ENCODE assay signal across 17 mouse cellular contexts in the genomic region with DNA sequence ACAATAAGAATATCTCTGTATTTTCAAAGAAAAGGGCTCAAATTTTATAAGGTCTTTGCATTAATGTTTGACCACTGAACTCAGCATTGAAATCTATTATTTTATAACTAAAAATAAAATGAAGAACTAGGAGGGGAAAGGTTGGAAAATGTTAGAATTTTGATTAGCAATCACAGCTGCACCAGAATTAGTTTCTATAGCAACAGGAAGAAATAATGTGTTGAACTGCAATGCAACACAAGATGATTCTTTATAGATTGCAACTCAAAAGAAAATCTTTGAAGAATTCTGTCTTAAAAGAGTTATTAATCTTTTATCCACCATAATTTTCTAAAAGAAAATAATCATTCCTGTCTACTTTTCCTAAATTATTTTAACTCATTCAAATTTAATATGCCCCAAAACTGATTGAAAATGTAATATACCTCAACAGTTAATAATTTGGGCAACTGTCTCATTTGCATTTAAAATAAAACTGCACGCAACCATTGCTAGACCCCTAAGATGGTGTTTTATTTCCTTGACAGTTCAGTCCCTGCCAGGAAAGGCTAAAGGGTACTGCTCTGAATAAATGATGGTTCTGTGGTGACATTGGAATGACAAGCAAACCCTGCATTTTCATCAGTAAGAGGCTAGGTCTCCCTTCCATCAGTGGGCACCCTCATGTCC.
DNase-seq lines count a peak whose midpoint lies in the region; ATAC-seq and TF ChIP-seq lines count a peak whose summit lies in the region.
"Had no signal": no experiment of that assay in that cellular context is flagged by ENCODE, and none has a peak within 500 bp of the region (broad histone marks: within the 10 kb centered on the region; RNA-seq: fewer than 3 reads in every experiment).

No protein-coding gene starts in this region.

- no peaks in the 10 kb centered on the region for H3K27me3 ChIP-seq in forebrain, embryonic 12.5 days
- no peaks in the 10 kb centered on the region for H3K27me3 ChIP-seq in hindbrain, embryonic 16.5 days (replicated peaks; ENCODE audit: control insufficient read depth, insufficient read depth, low read length)
- H3K27me3 ChIP-seq in midbrain, postnatal 0 days (ENCODE audit: insufficient read depth, low read length) = no peaks in the 10 kb centered on the region
- H3K27me3 ChIP-seq: embryonic facial prominence, embryonic 13.5 days; limb, embryonic 13.5 days; liver, embryonic 15.5 days had no signal

- peak overlapping the region; percentile 63 for H3K27ac ChIP-seq in forebrain, embryonic 12.5 days
- H3K27ac ChIP-seq in hindbrain, embryonic 16.5 days (ENCODE audit: low read depth, low read length) = peak overlapping the region; percentile 59
- peak overlapping the region; percentile 60 for H3K27ac ChIP-seq in midbrain, postnatal 0 days (ENCODE audit: low read depth, low read length)
- H3K27ac ChIP-seq: embryonic facial prominence, embryonic 13.5 days; gastrocnemius, adult 2 months; limb, embryonic 13.5 days; liver, embryonic 15.5 days had no signal

- 24% methylated on average over 1 of the region's 1 CpGs for WGBS in forebrain, embryonic 12.5 days
- WGBS in hindbrain, embryonic 16.5 days = 22% methylated on average over 1 of the region's 1 CpGs
- WGBS in midbrain, postnatal 0 days = 20% methylated on average over 1 of the region's 1 CpGs

- H3K4me3 ChIP-seq in forebrain, embryonic 12.5 days (replicated peaks) = no peak overlapping the region
- no peak overlapping the region for H3K4me3 ChIP-seq in hindbrain, embryonic 16.5 days (ENCODE audit: low read length)
- no peak overlapping the region for H3K4me3 ChIP-seq in midbrain, postnatal 0 days (ENCODE audit: low read depth, low read length)
- H3K4me3 ChIP-seq: embryonic facial prominence, embryonic 13.5 days; gastrocnemius, adult 2 months; limb, embryonic 13.5 days; liver, embryonic 15.5 days had no signal

- H3K9ac ChIP-seq in forebrain, embryonic 12.5 days = no peak overlapping the region
- no peak overlapping the region for H3K9ac ChIP-seq in hindbrain, embryonic 16.5 days (ENCODE audit: low read depth, low read length)
- H3K9ac ChIP-seq in midbrain, postnatal 0 days (replicated peaks; ENCODE audit: low read length, poor library complexity, severe bottlenecking) = 0 out of 2 replicates have a peak overlapping the region, but pooled peaks have one; percentile 9
- H3K9ac ChIP-seq: embryonic facial prominence, embryonic 13.5 days; limb, embryonic 13.5 days; liver, embryonic 15.5 days had no signal

- no peak for TF ChIP-seq CTCF in brain, embryonic 14.5 days (IDR thresholded peaks at IDR 0.05; ENCODE audit: borderline replicate concordance, extremely low read depth, insufficient read depth, insufficient read length)
- TF ChIP-seq CTCF in midbrain, postnatal 0 days (IDR thresholded peaks at IDR 0.05) = no peak

- 0 out of 2 replicates have a peak overlapping the region, but pooled peaks have one; percentile 2 for H3K4me2 ChIP-seq in forebrain, embryonic 12.5 days
- no peak overlapping the region for H3K4me2 ChIP-seq in hindbrain, embryonic 16.5 days (ENCODE audit: low read length)
- no peak overlapping the region for H3K4me2 ChIP-seq in midbrain, postnatal 0 days (ENCODE audit: low read depth, low read length, poor library complexity, severe bottlenecking)
- H3K4me2 ChIP-seq: embryonic facial prominence, embryonic 13.5 days; limb, embryonic 13.5 days; liver, embryonic 15.5 days had no signal

- H3K4me1 ChIP-seq in forebrain, embryonic 12.5 days = peaks cover 6% of the 10 kb centered on the region
- peaks cover 5% of the 10 kb centered on the region; the same call in 1 of the 2 replicates for H3K4me1 ChIP-seq in hindbrain, embryonic 16.5 days (ENCODE audit: control insufficient read depth, insufficient read depth, low read depth, low read length)
- H3K4me1 ChIP-seq in midbrain, postnatal 0 days (ENCODE audit: insufficient read depth, low read length) = peaks cover 5% of the 10 kb centered on the region; the same call in 1 of the 2 replicates
- H3K4me1 ChIP-seq: embryonic facial prominence, embryonic 13.5 days; limb, embryonic 13.5 days; liver, embryonic 15.5 days had no signal

- no peak for TF ChIP-seq POLR2A in brain, embryonic 14.5 days (IDR thresholded peaks at IDR 0.05; ENCODE audit: borderline replicate concordance, extremely low read depth, insufficient read depth, insufficient read length, poor library complexity, severe bottlenecking)

- no peak; the same call in 1 of the 2 replicates for ATAC-seq in forebrain, embryonic 12.5 days (ENCODE audit: low FRiP score)
- ATAC-seq in hindbrain, embryonic 16.5 days = no peak
- ATAC-seq in midbrain, postnatal 0 days (ENCODE audit: low FRiP score) = no peak

- no peaks in the 10 kb centered on the region for H3K9me3 ChIP-seq in forebrain, embryonic 12.5 days
- no peaks in the 10 kb centered on the region for H3K9me3 ChIP-seq in hindbrain, embryonic 16.5 days (ENCODE audit: control insufficient read depth, low read length)
- H3K9me3 ChIP-seq in midbrain, postnatal 0 days (ENCODE audit: low read length) = no peaks in the 10 kb centered on the region
- H3K9me3 ChIP-seq: embryonic facial prominence, embryonic 13.5 days; limb, embryonic 13.5 days; liver, embryonic 15.5 days had no signal

- no peaks in the 10 kb centered on the region for H3K36me3 ChIP-seq in forebrain, embryonic 12.5 days (replicated peaks)
- H3K36me3 ChIP-seq in hindbrain, embryonic 16.5 days (ENCODE audit: control insufficient read depth, insufficient read depth, low read length) = no peaks in the 10 kb centered on the region
- no peaks in the 10 kb centered on the region for H3K36me3 ChIP-seq in midbrain, postnatal 0 days (ENCODE audit: insufficient read depth, low read length)
- H3K36me3 ChIP-seq: embryonic facial prominence, embryonic 13.5 days; limb, embryonic 13.5 days; liver, embryonic 15.5 days had no signal

- DNase-seq in brain, embryonic 14.5 days (ENCODE audit: low read depth) = peak; percentile 36
- DNase-seq in midbrain, postnatal 0 days (ENCODE audit: low spot score) = no peak
- DNase-seq in kidney, adult 11 months = no peak
- DNase-seq in right cerebral cortex, postnatal 4 days = no peak
- no peak for DNase-seq in kidney, postnatal 25 days
- DNase-seq: adrenal gland, postnatal 36 days; cerebellum, adult 9-11 months; gastrocnemius, adult 2 months; heart, adult 18-20 months; kidney, adult 8-10 months; kidney, postnatal 36 days; thymus, adult 18-20 months had no signal
